Mouse (Mus musculus) spleen, postnatal 10 days (tissue): ENCODE data around the gene Csgalnact2.
A peak's percentile ranks its signal among the peaks of the same experiment; 100 is the strongest.

Experiments used
- DNase-seq, 2 experiments: peaks; one replicate each; pipeline ENCODE4 v3.0.0; 2021 to 2022; ENCODE audit warnings: low spot score in 2 of 2

Csgalnact2 gene

DNA sequence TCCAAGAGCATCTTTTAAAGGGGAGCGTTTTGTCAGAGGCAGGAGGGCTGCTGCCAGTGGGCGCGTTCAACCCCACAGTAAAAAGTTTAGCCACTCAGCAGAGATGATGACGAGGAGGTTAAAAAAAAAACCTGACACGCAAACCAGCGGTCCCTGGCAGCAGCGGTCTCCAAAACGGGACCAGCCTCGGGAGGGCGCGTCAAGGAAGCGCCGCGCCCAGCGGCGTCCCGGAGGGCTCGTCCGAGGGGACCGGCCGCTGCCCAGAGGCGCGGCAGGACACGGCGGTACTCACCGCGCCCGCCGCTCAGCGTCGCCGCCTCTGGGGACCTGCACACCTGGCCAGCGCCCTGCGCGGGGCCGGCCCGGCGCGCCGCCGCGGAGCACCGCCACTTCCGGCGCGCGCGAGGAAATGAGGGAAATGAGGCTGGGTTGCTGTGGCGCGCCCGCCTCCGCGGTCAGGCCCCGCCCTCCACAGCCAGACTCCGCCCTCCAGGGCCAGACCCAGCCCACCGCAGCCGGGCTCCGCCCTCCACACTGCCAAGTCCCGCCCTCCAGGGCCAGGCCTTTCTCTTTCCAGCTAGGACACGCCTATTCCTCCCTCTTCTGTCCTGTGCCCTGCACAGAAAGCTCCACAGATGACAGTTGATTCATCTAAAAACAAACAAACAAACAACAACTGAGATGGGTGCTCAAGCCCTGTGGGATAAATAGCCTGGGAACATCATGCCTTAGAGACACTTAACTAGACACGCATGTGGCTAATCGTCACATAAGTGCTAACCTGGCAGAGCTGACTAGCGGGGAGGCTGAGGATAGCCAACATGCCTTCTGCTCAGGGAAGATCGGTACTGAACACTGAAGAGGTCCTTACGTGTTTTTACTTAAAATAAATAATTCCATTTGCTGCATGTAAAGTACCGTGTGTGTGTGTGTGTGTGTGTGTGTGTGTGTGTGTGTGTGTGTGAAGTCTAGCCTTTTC lies at the start of gene Csgalnact2:
Csgalnact2 (minus strand) TSS at position 410 of the 979 bp plus-strand sequence.
- peak; percentile 96 to 97 for DNase-seq

DNA sequence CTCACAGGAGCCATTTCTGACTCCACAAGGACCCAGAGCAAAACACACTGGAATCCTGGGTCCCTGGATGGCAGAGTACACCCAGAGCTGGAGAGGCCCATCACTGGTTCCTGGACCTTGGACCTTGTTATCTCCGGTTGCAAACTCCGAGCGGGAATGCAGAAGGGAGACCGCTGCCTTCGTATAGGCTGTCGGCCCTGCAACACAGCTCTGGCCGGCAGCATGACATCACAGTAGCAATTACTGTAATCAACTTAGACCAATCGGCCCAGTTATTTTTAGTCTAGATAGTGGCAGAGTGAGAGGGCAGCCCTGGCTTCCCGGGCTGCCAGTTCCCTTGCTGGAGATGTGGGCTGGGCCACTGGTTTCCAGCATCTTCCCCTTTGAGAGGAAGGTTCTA lies 49.7 kb upstream of the Csgalnact2 start:
- DNase-seq, result no peak

DNA sequence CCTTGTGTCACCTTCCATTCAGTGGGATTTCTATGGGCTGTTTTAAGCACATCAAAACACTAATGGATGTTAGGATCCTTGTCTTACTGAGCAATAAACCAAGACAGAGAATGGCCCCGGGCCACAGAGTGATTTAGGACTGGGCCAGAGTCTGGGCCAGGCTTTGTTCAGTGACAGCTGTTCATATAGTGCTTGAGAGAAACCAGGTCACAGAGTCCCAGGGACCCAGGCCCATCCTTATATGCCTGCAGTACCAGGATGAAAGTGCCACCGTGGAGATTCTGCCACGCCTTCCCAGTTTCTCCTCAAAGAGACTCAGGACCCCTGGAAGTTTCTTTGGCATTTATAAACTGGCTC lies 48.3 kb upstream of the Csgalnact2 start:
- no peak for DNase-seq

DNA sequence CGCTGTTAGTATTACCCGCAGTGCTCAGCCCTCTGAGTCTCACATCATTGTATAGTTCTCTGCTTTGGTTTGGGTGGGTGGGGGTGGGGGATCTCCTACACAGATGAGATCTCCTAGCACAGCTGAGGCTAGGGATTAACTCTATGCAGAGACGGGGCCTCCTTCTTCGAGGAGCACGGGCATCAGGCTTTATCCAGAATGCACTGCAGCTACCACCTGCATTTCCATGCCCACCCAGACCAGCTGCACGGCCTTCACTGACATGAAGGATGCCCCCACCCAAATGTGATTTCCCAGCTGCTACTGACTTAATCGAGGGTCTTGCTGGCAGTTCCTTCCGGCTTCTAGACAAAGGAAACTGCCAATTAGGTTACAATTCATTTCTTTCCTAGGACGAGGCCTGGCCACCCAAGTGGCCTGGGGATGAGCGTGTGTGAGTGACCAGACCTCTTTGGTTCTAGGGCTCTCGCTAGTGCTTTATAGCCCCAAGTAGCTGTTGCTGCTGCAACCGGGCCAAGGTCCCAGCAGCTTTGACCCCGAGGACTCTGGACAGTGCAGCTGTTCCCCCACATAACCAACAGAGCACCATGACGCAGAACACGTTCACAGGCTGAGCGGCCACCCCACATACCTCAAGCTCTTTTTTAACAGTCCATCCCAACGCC lies 47.8 kb upstream of the Csgalnact2 start:
- no peak for DNase-seq

DNA sequence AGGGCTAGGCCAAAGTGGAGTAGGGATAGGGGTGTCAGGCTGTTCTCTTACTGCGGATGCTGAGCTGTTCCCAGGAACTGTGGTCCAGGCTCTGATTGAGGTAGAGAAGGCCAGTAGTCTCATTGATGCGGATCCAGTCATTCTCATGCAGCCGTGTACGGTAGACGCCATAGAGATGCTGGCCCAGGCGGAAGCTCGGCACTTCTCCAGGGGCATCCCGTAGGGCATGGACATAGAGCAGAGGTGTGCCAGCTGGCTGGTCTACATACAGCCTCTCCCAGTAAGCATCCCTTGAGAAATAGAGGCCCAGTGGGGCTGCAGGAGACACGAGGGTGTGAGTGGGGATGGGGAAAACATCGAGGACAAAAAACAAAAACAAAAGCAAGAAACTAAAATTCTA lies 45.2 kb upstream of the Csgalnact2 start:
- no peak for DNase-seq

DNA sequence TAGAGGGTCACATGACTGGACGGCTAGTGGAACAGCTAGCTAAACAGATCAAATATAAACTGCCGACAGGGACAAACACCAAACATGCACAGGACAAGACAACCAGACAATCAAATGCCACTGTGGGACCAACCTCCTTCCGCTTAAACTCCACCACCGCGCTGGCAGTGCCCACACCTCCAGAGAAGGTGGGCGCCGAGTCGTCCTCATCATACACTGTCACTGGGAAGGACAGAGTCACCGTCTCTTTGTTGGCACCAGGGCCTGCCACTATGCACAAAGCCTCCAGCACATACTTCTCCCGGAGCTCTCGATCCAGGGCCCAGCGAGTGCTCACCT lies 41.1 kb upstream of the Csgalnact2 start:
- DNase-seq, result no peak

DNA sequence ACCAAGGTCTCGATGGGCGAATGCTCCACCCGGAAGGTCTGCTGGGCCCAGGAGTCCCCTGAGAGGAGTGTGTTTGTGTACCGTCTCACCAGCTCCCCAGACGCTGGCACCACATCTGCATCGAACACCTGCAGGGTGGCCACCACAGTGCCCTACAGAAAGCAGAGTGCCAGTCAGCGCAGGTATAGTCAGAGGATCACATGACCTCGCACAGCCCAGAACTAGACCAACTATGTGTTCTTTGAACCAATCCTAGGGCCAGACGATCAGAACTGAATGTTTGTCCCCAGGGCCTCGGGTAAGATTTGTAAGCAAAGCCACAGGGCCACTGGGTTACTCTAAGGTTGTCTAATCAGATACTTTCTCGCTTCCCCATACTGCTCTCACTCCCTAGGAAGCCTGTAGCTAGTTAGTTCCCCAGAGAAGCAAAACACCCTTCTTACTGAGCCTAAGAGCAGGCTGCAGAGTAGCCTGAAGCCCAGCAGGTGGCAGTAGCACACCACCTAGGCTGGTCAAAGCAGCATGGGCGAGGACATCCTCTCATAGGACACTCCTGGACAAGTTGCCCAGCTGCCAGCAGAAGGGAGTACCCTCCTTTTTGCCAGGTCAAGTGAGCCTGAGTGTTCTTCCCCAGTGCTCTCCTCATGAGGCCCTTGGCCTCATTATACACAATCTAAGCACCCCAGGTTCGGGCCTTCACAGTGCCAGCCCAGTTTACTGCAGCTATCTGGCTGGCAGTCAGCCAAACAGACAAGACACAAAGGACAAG lies 40.6 kb upstream of the Csgalnact2 start:
- peak; percentile 40 to 69 for DNase-seq

DNA sequence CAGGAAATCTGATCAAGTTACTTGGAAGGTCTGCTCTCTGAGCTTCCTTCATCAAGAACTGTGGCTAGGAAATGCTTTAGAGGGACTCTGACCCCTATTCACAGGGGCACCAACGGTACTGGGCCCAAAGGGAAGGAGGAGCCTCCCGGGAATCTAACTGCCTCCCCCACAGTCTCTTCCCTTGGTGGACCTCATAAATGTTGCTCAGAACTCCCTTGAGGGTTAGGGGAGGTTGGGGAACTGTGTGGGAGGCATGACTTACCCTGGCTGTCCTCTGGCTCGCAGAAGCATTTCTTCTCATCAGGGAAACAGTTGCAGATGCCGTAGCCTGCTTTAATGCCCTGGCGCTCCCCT lies 35.0 kb upstream of the Csgalnact2 start:
- no peak for DNase-seq

DNA sequence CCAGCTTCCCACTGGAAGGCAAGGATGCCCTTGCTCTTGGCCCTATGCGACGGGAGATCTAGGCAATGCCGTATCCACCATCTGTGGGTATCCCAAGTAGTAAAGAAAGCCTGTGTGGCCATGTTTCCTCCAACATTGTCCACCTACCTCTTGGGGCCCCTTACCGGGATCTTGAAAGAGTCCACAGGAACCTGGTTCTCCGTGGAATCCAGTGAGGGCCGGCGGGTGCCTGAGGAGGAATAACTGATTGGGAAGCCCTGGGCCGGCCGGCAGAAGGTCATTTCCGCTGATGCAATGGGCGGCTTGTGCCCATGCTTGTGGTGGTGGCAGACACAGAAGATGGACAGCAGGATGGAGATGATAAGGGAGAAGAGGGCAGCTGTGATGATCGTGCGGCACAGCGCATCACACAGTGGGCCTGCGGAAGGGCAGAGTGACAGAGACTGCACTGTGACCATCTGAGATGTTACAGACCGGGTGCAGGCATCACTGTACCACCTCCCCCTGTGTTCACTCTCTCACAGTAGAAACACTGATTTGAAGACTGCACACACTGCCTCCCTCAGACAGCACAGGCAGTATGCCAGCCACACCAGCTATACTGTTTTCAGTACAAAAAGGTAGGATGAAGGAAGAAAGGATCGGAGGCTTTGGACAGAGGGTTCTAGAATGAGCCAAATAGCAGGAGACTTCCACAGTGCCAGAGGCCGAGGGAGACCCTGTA lies 34.5 kb upstream of the Csgalnact2 start:
- no peak for DNase-seq

DNA sequence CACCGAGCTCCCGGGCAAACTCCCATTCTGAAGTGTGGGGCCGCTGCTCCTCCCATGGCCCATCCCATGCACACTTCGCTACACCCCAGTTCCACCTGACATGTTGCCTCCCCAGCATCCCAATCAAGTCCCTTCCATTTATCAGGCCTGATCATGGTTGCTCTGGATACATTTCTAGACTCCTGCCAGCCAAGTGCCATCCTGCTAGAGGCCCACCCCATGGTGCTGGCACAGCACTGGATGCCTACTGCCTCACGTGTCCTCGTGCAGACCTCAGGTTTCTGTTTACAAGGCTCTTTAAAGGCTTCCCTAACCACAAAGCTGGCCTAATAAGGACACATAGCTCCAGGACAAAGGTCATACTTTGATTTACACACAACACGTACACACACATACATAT lies 32.4 kb upstream of the Csgalnact2 start:
- no peak for DNase-seq

DNA sequence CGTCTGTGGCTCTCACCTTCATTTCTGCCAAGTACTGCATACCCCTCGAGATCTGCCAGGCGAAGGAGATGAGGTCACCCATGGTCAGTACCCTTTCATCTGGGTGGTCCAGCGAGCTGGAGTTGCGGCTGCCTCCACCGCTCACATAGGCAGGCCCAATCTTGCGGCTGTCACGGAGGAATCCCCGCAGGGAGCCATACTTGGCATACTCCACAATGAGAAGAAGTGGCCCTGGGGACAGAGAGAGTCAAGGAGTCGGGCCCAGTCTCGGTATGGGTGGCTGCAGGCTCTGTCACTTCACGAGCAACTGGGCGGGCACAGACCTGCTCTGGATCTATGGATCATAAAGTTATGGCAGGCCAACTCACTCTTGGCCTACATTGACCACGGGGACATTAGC lies 29.2 kb upstream of the Csgalnact2 start:
- no peak for DNase-seq

DNA sequence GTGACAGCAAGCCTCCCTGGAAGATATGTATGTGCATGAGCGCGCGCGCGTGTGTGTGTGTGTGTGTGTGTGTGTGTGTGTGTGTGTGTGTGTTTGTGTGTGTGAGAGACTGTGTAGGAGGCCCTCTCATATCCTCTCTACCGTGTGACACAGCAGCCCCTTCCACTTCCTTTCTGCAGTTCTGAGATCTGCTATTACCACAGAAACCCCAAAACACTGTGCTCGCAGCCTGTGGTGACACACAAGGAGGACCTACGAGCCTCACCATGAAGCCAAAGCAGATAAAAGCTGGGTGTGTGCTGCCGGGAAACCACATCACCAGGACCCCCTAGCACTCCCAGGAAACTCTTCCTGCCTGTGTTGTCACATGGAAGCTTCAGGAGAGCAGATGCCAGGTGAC lies 28.1 kb upstream of the Csgalnact2 start:
- DNase-seq, result peak in 1 of 2 experiments; percentile 38

DNA sequence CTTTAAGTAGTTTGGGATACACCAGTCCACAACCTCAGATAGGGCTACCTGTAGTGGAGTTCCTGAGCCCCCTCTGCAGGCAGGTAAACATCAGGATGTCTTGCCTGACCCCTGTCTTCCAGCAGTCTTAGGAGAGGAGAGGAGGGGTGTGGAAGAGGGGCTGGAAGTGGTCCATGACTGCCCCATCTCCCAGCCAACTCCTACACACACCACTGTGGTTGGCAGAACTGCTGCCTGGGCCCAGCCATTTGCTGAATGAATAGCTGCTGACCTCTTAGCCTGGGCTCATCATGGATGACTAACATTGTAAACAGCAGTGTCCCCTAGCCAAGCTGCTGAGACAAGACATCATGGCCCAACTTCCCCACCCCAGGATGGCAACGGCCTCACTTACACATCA lies 26.6 kb upstream of the Csgalnact2 start:
- no peak for DNase-seq

DNA sequence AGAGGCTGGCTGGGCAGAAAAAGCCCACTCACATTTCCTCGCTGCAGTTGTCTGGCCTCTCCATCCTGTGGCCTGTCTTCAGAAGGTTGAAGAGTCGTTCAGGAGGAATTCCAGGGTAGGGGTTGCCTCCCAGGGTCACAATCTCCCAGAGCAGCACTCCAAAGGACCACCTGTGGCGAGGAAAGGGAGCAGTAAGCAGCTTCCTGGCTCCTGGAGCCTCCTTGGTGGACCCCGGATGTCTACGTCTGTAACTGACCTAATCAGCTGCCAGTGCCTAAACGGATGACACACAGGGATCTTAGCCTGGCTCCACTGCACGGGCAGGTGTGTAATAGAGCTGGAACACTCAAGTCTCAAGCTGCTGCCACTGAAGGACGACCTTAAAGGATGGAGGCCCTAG lies 25.8 kb upstream of the Csgalnact2 start:
- DNase-seq, result no peak

DNA sequence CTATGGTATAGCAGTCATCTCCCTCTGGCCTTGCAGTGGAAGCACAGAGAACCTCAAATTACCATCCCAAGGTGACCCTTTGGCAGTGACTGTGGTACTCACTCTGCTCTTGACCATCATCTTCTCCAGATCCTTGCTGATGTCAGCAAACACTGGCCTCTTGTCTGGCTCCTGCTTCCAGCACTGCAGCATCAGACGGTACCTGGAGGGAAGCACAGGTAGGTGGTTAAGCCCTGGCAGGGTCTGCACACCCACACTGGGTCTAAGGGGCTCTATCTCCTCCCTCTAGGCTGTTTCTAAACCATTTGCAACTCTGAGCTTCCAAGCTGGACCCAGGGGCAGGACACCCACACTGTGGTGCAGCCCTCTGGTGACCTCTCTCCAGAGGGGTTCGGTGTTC lies 24.1 kb upstream of the Csgalnact2 start:
- no peak for DNase-seq

DNA sequence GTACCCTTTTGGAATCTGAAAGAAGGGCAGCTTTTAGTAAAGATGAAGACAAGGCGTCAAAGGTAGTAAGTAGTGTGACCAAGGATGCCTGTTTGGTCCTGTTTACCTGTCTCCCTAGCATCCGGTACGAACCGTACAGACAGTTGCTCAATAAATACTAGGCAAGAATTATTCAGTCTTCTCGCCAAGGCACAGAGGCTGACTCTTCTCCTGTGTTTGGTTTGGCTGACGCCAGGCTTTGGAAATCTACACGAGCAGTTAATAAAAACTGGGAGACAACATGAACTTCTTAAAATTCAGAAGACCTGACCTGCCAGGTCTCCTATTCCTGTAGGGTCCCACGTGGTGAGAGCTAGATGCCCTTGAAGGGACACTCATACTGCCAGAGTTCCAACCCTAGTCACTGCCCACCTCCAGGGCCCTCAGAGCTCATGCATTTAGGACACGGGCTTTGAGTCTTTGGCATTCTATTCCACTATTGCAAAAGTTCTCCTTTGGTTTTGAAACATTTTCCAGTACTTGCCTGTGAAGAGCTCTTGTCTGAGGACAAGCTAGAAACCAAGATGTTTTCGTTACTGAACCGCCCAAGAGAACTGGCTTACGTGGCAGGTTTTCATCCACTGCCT lies 23.6 kb upstream of the Csgalnact2 start:
- no peak for DNase-seq

DNA sequence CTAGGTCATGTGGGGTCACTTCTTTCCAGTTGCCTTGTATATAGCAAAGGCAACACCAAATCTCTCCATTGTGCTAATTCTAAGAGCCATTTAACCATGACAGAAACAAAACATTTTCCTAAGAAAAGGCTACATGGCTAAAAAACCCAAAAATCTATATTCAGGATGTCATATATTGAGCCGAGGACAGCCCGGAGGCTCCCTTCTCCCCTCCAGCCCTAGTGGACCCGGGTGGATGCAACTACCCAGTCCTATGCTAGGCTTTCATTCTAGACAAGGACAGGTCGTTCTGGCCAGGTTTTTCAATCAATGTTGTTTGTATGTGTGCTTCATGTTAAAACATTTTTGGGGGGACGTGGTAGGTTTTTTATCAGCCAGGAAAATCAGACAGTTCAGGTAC lies 14.2 kb upstream of the Csgalnact2 start:
- DNase-seq, result no peak

DNA sequence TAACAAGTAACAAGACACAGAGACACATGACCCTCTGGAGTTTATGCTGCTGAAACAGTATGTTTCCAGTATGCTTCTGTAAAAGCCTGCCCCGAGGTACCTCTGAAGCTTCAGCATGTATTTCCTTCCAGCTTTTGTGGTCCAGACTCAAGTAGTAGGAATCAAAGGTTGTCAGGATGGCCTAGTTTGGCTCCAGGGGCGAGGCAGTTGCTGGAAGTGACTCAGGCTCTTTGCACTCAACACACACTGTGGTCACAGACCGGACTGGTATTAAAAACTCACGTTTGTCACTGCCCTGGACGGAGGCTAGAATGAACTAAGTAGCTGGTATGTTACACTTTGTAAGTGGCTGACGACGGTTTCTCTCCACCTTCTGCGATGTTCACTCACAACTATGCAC lies 12.0 kb upstream of the Csgalnact2 start:
- DNase-seq, result no peak

DNA sequence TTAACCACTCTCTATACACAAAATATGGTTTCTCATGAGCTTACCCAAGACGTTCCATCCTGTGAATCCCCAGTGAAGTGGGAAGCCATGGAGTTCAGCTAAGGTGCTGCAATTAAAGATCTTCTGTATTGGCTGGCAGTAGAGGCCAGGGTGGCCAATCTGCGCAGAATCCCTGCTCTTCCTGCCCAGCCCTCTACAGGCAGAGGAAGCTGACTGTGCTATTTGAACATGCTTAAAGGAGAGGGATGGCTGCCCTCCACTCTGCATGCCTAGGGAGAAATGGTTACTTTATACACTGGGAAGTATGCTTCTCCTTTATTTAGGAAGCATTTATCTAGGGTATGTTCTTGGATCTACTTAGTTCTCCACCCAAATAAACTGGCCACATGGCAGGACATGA lies 11.6 kb upstream of the Csgalnact2 start:
- no peak for DNase-seq

DNA sequence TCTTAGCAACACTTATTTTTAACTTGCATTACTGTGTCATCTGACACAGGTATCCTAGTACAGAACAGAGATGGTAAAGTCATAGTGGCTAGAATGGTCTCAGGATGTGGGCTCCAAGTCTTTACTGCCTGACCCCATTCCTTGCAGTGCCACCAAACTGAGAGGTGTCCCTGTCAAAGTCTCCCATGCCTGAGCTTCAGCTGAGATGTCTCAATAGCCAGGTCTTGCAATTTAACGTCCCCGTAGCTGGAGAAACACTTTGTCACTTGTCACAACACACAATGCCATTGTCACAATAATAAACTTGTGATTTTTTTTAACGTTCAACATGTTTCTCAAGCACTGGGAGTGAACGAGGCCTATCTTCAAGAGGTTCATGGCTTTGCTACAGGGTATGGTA lies 11.2 kb upstream of the Csgalnact2 start:
- no peak for DNase-seq

DNA sequence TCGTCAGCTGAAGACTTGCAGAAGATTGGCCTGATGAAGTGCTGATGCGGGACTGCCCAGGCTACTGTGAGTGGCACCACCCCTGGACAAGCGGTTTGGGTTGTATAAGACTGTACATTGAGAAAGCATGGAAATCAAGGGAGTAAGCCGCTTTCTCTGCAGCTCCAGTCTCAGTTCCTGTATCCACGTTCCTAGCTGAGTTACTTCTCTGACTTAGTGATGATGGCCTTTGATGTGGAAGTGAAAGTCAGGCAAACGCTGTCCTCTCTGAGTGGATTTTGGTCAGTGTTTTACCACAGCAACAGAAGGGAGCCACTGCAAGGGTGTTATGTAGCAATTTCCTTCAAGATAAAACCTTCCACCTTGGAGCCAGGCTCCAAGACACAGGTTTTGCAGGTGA lies 2.0 kb upstream of the Csgalnact2 start:
- no peak for DNase-seq

DNA sequence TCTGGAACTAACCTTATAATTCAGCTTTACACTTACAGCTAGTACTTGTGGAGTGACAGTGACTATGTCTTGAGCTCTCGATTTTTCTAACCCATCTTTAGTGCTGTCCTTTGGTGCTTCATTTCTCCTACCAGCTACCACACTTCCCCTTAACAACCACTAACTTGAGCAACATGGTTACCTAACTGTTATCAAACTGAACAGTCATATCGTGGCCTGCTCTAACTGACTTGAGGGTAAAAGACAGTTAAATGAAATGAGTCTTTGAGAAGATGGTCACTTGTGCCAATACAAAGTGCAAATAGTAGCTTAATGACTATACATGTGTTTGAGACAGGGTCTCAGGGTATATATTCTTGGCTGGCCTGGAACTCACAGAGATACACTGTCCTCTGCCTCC lies 1.8 kb downstream of the Csgalnact2 start:
- no peak for DNase-seq
